ENCODE assay signal across 8 mouse cellular contexts in the genomic region with DNA sequence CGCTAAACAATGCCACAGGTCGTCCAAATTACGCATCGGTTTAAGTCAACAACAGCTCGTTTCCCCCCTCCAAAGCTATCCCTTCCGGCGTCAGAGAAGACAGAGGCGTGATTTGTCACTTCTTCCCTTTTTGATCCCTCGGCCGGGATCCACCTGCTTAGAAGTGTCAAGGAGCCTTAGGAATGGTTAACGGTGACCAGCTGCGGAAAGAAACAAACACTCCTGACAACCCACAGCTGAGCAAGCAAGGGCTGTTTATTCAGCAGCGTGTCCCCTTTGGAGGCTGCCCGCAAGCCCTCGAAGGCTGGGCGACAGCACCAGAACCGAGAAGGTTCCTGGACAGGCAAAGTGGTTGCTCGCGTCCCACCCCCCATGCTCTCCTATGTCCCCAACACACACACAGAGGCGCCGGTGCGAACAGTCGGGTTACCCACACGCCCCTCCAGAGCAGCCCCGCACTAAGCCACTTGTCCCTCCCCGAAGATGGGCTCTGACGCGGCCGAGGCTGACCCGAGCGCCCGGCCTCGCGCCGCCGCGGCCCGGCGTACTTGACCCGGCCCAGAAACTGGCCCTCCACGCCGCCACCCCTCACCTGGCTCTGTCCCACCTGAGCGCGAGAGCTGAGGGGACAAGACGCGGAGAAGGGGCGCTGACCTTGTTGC. TPM values are rescaled to one million over a fixed set of nuclear protein-coding genes. Genes with fewer than 3 reads are reported as not detected.
DNase-seq lines count a peak whose midpoint lies in the region; ATAC-seq and TF ChIP-seq lines count a peak whose summit lies in the region.

No protein-coding gene starts in this region.

- peaks cover 43% of the 10 kb centered on the region for H3K79me2 ChIP-seq in CH12.LX (replicated peaks; ENCODE audit: control insufficient read depth, extremely low read depth, insufficient read depth, poor library complexity, severe bottlenecking)

- ATAC-seq in heart, embryonic 13.5 days (ENCODE audit: extremely low read depth, insufficient number of reproducible peaks, low FRiP score, low TSS enrichment) = peak; percentile 40
- peak; percentile 51 for ATAC-seq in liver, embryonic 16.5 days (ENCODE audit: low read depth)
- ATAC-seq in neural tube, embryonic 12.5 days (ENCODE audit: low FRiP score, low read depth) = peak; percentile 83

- H3K4me3 ChIP-seq in CH12.LX (replicated peaks in 1 of 3; ENCODE audit: low read depth in 2 of 3, low read length in 2 of 3, poor library complexity in 1 of 3) = peak overlapping the region; percentile 49 to 96 (median 90)
- H3K4me3 ChIP-seq in erythroblast, embryonic 14.5 days (replicated peaks) = peak overlapping the region; percentile 74
- peak overlapping the region; percentile 86 for H3K4me3 ChIP-seq in heart, embryonic 13.5 days
- peak overlapping the region; percentile 77 for H3K4me3 ChIP-seq in liver, embryonic 16.5 days (ENCODE audit: low read depth, low read length)
- peak overlapping the region; percentile 87 for H3K4me3 ChIP-seq in neural tube, embryonic 12.5 days

- under 1% methylated on average over 47 of the region's 47 CpGs for WGBS in heart, embryonic 13.5 days
- WGBS in liver, embryonic 16.5 days (ENCODE audit: insufficient replicate concordance) = under 1% methylated on average over 47 of the region's 47 CpGs
- under 1% methylated on average over 47 of the region's 47 CpGs for WGBS in neural tube, embryonic 12.5 days

- no peak for TF ChIP-seq RAD21 in CH12.LX (IDR thresholded peaks at IDR 0.05; ENCODE audit: low read depth, low read length)

- TF ChIP-seq POLR2A in CH12.LX (IDR thresholded peaks at IDR 0.05; ENCODE audit: low read depth, low read length) = no peak

- peaks cover 0 to 15% of the 10 kb centered on the region in 2 experiments; a peak in 3 of 4 replicates for H3K4me1 ChIP-seq in CH12.LX (ENCODE audit: control insufficient read depth in 1 of 2, insufficient read depth in 2 of 2)
- H3K4me1 ChIP-seq in erythroblast, embryonic 14.5 days (ENCODE audit: control insufficient read depth) = peaks cover 77% of the 10 kb centered on the region
- H3K4me1 ChIP-seq in heart, embryonic 13.5 days = peaks cover 23% of the 10 kb centered on the region
- H3K4me1 ChIP-seq in liver, embryonic 16.5 days (ENCODE audit: control insufficient read depth, low read depth, low read length) = peaks cover 42% of the 10 kb centered on the region
- H3K4me1 ChIP-seq in neural tube, embryonic 12.5 days = peaks cover 20% of the 10 kb centered on the region

- dilution Hi-C loops in CH12.LX (cut with MboI; ENCODE audit: extremely low pct_ligation_motif_present, extremely low pct_unique_long_range_greater_than_20kb, low sequenced_read_pairs) = no loop called here

- DNase-seq in CH12.LX (ENCODE audit: extremely low read depth) (peak; percentile 12), adipocyte (ENCODE audit: low spot score) (peak; percentile 60)
- peak; percentile 48 to 71 for DNase-seq in kidney, postnatal 25 days
- DNase-seq in urinary bladder, postnatal 14 days (ENCODE audit: low spot score) = peak; percentile 31

- in situ Hi-C loops in CH12.LX (cut with MboI; ENCODE audit: low pct_ligation_motif_present, low pct_unique_long_range_greater_than_20kb, low sequenced_read_pairs) = no loop called here

- no peak for TF ChIP-seq CTCF in CH12.LX (conservative IDR thresholded peaks at IDR 0.05 in 1 of 2, IDR thresholded peaks at IDR 0.05 in 1 of 2; ENCODE audit: low read depth in 2 of 2, low read length in 2 of 2)

- peaks cover 9 to 17% of the 10 kb centered on the region in 2 experiments for H3K36me3 ChIP-seq in CH12.LX (replicated peaks in 1 of 2; ENCODE audit: control insufficient read depth in 1 of 2, insufficient read depth in 1 of 2, low read length in 1 of 2)
- H3K36me3 ChIP-seq in erythroblast, embryonic 14.5 days (ENCODE audit: control insufficient read depth) = peaks cover 42% of the 10 kb centered on the region
- H3K36me3 ChIP-seq in heart, embryonic 13.5 days = peaks cover 14% of the 10 kb centered on the region
- peaks cover 9% of the 10 kb centered on the region for H3K36me3 ChIP-seq in liver, embryonic 16.5 days (ENCODE audit: control insufficient read depth, insufficient read depth)
- peaks cover 14% of the 10 kb centered on the region for H3K36me3 ChIP-seq in neural tube, embryonic 12.5 days

- peak overlapping the region; percentile 96 for H3K9ac ChIP-seq in CH12.LX (ENCODE audit: insufficient read depth, low read depth)
- H3K9ac ChIP-seq in heart, embryonic 13.5 days = peak overlapping the region; percentile 98
- peak overlapping the region; percentile 96 for H3K9ac ChIP-seq in liver, embryonic 16.5 days (ENCODE audit: low read depth, low read length)
- H3K9ac ChIP-seq in neural tube, embryonic 12.5 days = peak overlapping the region; percentile 97

- H3K27me3 ChIP-seq in CH12.LX (replicated peaks) = peaks cover 12% of the 10 kb centered on the region
- H3K27me3 ChIP-seq in erythroblast, embryonic 14.5 days (ENCODE audit: control insufficient read depth) = no peaks in the 10 kb centered on the region
- no peaks in the 10 kb centered on the region for H3K27me3 ChIP-seq in heart, embryonic 13.5 days (replicated peaks)
- no peaks in the 10 kb centered on the region for H3K27me3 ChIP-seq in liver, embryonic 16.5 days (ENCODE audit: control insufficient read depth, insufficient read depth, low read depth, low read length)
- H3K27me3 ChIP-seq in neural tube, embryonic 12.5 days (replicated peaks) = no peaks in the 10 kb centered on the region

- no peaks in the 10 kb centered on the region for H3K9me3 ChIP-seq in CH12.LX (replicated peaks; ENCODE audit: low read length)
- no peaks in the 10 kb centered on the region for H3K9me3 ChIP-seq in erythroblast, embryonic 14.5 days (ENCODE audit: control insufficient read depth, low read length)
- H3K9me3 ChIP-seq in heart, embryonic 13.5 days = no peaks in the 10 kb centered on the region
- no peaks in the 10 kb centered on the region for H3K9me3 ChIP-seq in liver, embryonic 16.5 days (replicated peaks; ENCODE audit: control insufficient read depth, low read length)
- H3K9me3 ChIP-seq in neural tube, embryonic 12.5 days = no peaks in the 10 kb centered on the region

- H3K27ac ChIP-seq in CH12.LX (ENCODE audit: insufficient read depth, low read depth) = peak overlapping the region; percentile 87
- peak overlapping the region; percentile 93 for H3K27ac ChIP-seq in heart, embryonic 13.5 days (replicated peaks)
- H3K27ac ChIP-seq in liver, embryonic 16.5 days (ENCODE audit: low read length) = peak overlapping the region; percentile 91
- no peak overlapping the region for H3K27ac ChIP-seq in neural tube, embryonic 12.5 days

- no peak for TF ChIP-seq EP300 in CH12.LX (IDR thresholded peaks at IDR 0.05; ENCODE audit: low read length)

- H3K4me2 ChIP-seq in CH12.LX (ENCODE audit: insufficient read depth, low read depth, poor library complexity, severe bottlenecking) = peak overlapping the region; percentile 63
- peak overlapping the region; percentile 82 for H3K4me2 ChIP-seq in heart, embryonic 13.5 days
- H3K4me2 ChIP-seq in liver, embryonic 16.5 days (ENCODE audit: low read depth, low read length) = peak overlapping the region; percentile 69
- H3K4me2 ChIP-seq in neural tube, embryonic 12.5 days (replicated peaks) = peak overlapping the region; percentile 94

TF ChIP-seq in CH12.LX, 34 proteins besides CTCF, POLR2A, EP300 and RAD21:
- TF ChIP-seq SIN3A (IDR thresholded peaks at IDR 0.05; ENCODE audit: low read length) (peak; percentile 87), UBTF (IDR thresholded peaks at IDR 0.05; ENCODE audit: low read depth, low read length) (no peak; the same call in 1 of the 2 replicates), MXI1 (IDR thresholded peaks at IDR 0.05; ENCODE audit: low read depth, low read length) (no peak; the same call in none of the 2 replicates), MAX (IDR thresholded peaks at IDR 0.05; ENCODE audit: low read length) (peak; percentile 58; the same call in 1 of the 2 replicates)

RNA-seq across cellular contexts. Expression of a gene that starts 0.6 kb away (rescaled TPM):
- total RNA-seq in CH12.LX (2012; rRNA removed) (111 and 137 TPM in 2 replicates), CH12.LX (2014; rRNA removed) (160 TPM in 2 replicates)
- 118 and 130 TPM in 2 replicates for polyA plus RNA-seq in CH12.LX (2012; ENCODE audit: insufficient read length, low read depth)
- polyA plus RNA-seq in erythroblast, embryonic 14.5 days (2012) = 23.8 and 29.4 TPM in 2 replicates
- polyA plus RNA-seq in heart, embryonic 13.5 days (2015; fragmentation: Nextera tagmentation; extraction: Ambion mirVana) = 76.9 and 83.7 TPM in 2 replicates
- polyA plus RNA-seq in liver, embryonic 16.5 days (2015; fragmentation: Nextera tagmentation; extraction: Ambion mirVana) = 143 and 145 TPM in 2 replicates
- 151 and 160 TPM in 2 replicates for polyA plus RNA-seq in neural tube, embryonic 12.5 days (2016; fragmentation: Nextera tagmentation; extraction: Ambion mirVana)

RNA-seq across cellular contexts. Expression of a gene that starts 1.6 kb away (rescaled TPM):
- total RNA-seq in CH12.LX (2012; rRNA removed) (3.0 and 3.1 TPM in 2 replicates), CH12.LX (2014; rRNA removed) (1.2 and 1.5 TPM in 2 replicates)
- 1.4 and 1.5 TPM in 2 replicates for polyA plus RNA-seq in CH12.LX (2012; ENCODE audit: insufficient read length, low read depth)
- 7.6 and 10.1 TPM in 2 replicates for polyA plus RNA-seq in erythroblast, embryonic 14.5 days (2012)
- 6.5 and 7.9 TPM in 2 replicates for polyA plus RNA-seq in heart, embryonic 13.5 days (2015; fragmentation: Nextera tagmentation; extraction: Ambion mirVana)
- 3.7 and 3.8 TPM in 2 replicates for polyA plus RNA-seq in liver, embryonic 16.5 days (2015; fragmentation: Nextera tagmentation; extraction: Ambion mirVana)
- 7.7 and 8.5 TPM in 2 replicates for polyA plus RNA-seq in neural tube, embryonic 12.5 days (2016; fragmentation: Nextera tagmentation; extraction: Ambion mirVana)
